Mouse (Mus musculus): ENCODE data around the gene Zfp536. TPM values are rescaled to one million over a fixed set of nuclear protein-coding genes. Genes with fewer than 3 reads are reported as not detected.

Gene Zfp536
- polyA plus RNA-seq, 1 experiment from 2014 or later, result not detected

- Histone ChIP-seq H3K36me3 (ENCODE audit: inconsistent target) (no peaks in the 10 kb centered on the region), H3K4me3 (ENCODE audit: inconsistent target) (no peak overlapping the region), H3K27ac (no peak overlapping the region), H3K79me2 (ENCODE audit: inconsistent target) (no peaks in the 10 kb centered on the region)
- 77% methylated on average over 4 of the region's 4 CpGs for WGBS (ENCODE audit: missing documents)
Observed at GRCm38 (mm10) chr7:37482564-37482963, 290.9 kb downstream of the Zfp536 start.

GRCm38 (mm10) chr7:37481165-37481564 lies 292.3 kb downstream of the Zfp536 start:
- 95% methylated on average over 6 of the region's 6 CpGs for WGBS (ENCODE audit: missing documents)
- H3K4me3 ChIP-seq (ENCODE audit: inconsistent target), result no peak overlapping the region
- H3K27ac ChIP-seq, result no peak overlapping the region
- H3K79me2 ChIP-seq (ENCODE audit: inconsistent target), result no peaks in the 10 kb centered on the region
- no peaks in the 10 kb centered on the region for H3K36me3 ChIP-seq (ENCODE audit: inconsistent target)

GRCm38 (mm10) chr7:37477309-37477708 lies 296.1 kb downstream of the Zfp536 start:
- WGBS (ENCODE audit: missing documents), result 95% methylated on average over 5 of the region's 5 CpGs
- Histone ChIP-seq H3K79me2 (ENCODE audit: inconsistent target) (no peaks in the 10 kb centered on the region), H3K36me3 (ENCODE audit: inconsistent target) (no peaks in the 10 kb centered on the region), H3K27ac (no peak overlapping the region), H3K4me3 (ENCODE audit: inconsistent target) (no peak overlapping the region)

GRCm38 (mm10) chr7:37475485-37475884 lies 298.0 kb downstream of the Zfp536 start:
- 77% methylated on average over 2 of the region's 2 CpGs for WGBS (ENCODE audit: missing documents)
- Histone ChIP-seq H3K79me2 (ENCODE audit: inconsistent target) (no peaks in the 10 kb centered on the region), H3K36me3 (ENCODE audit: inconsistent target) (no peaks in the 10 kb centered on the region), H3K27ac (no peak overlapping the region), H3K4me3 (ENCODE audit: inconsistent target) (no peak overlapping the region)

GRCm38 (mm10) chr7:37474284-37474683 lies 299.2 kb downstream of the Zfp536 start:
- Histone ChIP-seq H3K36me3 (ENCODE audit: inconsistent target) (no peaks in the 10 kb centered on the region), H3K27ac (no peak overlapping the region), H3K4me3 (ENCODE audit: inconsistent target) (no peak overlapping the region), H3K79me2 (ENCODE audit: inconsistent target) (no peaks in the 10 kb centered on the region)
- WGBS (ENCODE audit: missing documents), result 75% methylated on average over 8 of the region's 8 CpGs

GRCm38 (mm10) chr7:37473311-37474084 lies 299.9 kb downstream of the Zfp536 start:
- Histone ChIP-seq H3K36me3 (ENCODE audit: inconsistent target) (no peaks in the 10 kb centered on the region), H3K4me3 (ENCODE audit: inconsistent target) (no peak overlapping the region), H3K79me2 (ENCODE audit: inconsistent target) (no peaks in the 10 kb centered on the region), H3K27ac (no peak overlapping the region)
- WGBS (ENCODE audit: missing documents), result 74% methylated on average over 24 of the region's 24 CpGs

GRCm38 (mm10) chr7:37471726-37472125 lies 301.7 kb downstream of the Zfp536 start:
- Histone ChIP-seq H3K27ac (no peak overlapping the region), H3K79me2 (ENCODE audit: inconsistent target) (no peaks in the 10 kb centered on the region), H3K4me3 (ENCODE audit: inconsistent target) (no peak overlapping the region), H3K36me3 (ENCODE audit: inconsistent target) (no peaks in the 10 kb centered on the region)
- 50% methylated on average over 8 of the region's 8 CpGs for WGBS (ENCODE audit: missing documents)

GRCm38 (mm10) chr7:37466477-37467243 lies 306.8 kb downstream of the Zfp536 start:
- no peaks in the 10 kb centered on the region for H3K36me3 ChIP-seq (ENCODE audit: inconsistent target)
- H3K27ac ChIP-seq, result no peak overlapping the region
- no peak overlapping the region for H3K4me3 ChIP-seq (ENCODE audit: inconsistent target)
- H3K79me2 ChIP-seq (ENCODE audit: inconsistent target), result no peaks in the 10 kb centered on the region
- 81% methylated on average over 9 of the region's 9 CpGs for WGBS (ENCODE audit: missing documents)

GRCm38 (mm10) chr7:37464186-37464721 lies 309.2 kb downstream of the Zfp536 start:
- no peak overlapping the region for H3K27ac ChIP-seq
- H3K4me3 ChIP-seq (ENCODE audit: inconsistent target), result no peak overlapping the region
- H3K79me2 ChIP-seq (ENCODE audit: inconsistent target), result no peaks in the 10 kb centered on the region
- no peaks in the 10 kb centered on the region for H3K36me3 ChIP-seq (ENCODE audit: inconsistent target)
- 90% methylated on average over 7 of the region's 7 CpGs for WGBS (ENCODE audit: missing documents)

- no peaks in the 10 kb centered on the region for H3K79me2 ChIP-seq (ENCODE audit: inconsistent target)
- no peaks in the 10 kb centered on the region for H3K36me3 ChIP-seq (ENCODE audit: inconsistent target)
- no peak overlapping the region for H3K27ac ChIP-seq
- 92% methylated on average over 3 of the region's 3 CpGs for WGBS (ENCODE audit: missing documents)
- H3K4me3 ChIP-seq (ENCODE audit: inconsistent target), result no peak overlapping the region
Observed at GRCm38 (mm10) chr7:37447523-37447922, 325.9 kb downstream of the Zfp536 start.

GRCm38 (mm10) chr7:37439912-37440311 lies 333.5 kb downstream of the Zfp536 start:
- Histone ChIP-seq H3K4me3 (ENCODE audit: inconsistent target) (no peak overlapping the region), H3K27ac (no peak overlapping the region), H3K79me2 (ENCODE audit: inconsistent target) (no peaks in the 10 kb centered on the region), H3K36me3 (ENCODE audit: inconsistent target) (no peaks in the 10 kb centered on the region)
- 71% methylated on average over 13 of the region's 13 CpGs for WGBS (ENCODE audit: missing documents)

GRCm38 (mm10) chr7:37439117-37439844 lies 334.2 kb downstream of the Zfp536 start:
- H3K27ac ChIP-seq, result no peak overlapping the region
- H3K36me3 ChIP-seq (ENCODE audit: inconsistent target), result no peaks in the 10 kb centered on the region
- 80% methylated on average over 16 of the region's 16 CpGs for whole genome bisulfite sequencing (ENCODE audit: missing documents)
- no peak overlapping the region for H3K4me3 ChIP-seq (ENCODE audit: inconsistent target)
- no peaks in the 10 kb centered on the region for H3K79me2 ChIP-seq (ENCODE audit: inconsistent target)

- H3K36me3 ChIP-seq (ENCODE audit: inconsistent target), result no peaks in the 10 kb centered on the region
- H3K79me2 ChIP-seq (ENCODE audit: inconsistent target), result no peaks in the 10 kb centered on the region
- H3K4me3 ChIP-seq (ENCODE audit: inconsistent target), result no peak overlapping the region
- 8% methylated on average over 3 of the region's 3 CpGs for WGBS (ENCODE audit: missing documents)
- no peak overlapping the region for H3K27ac ChIP-seq
Observed at GRCm38 (mm10) chr7:37437887-37438286, 335.6 kb downstream of the Zfp536 start.

GRCm38 (mm10) chr7:37433156-37433555 lies 340.3 kb downstream of the Zfp536 start:
- H3K36me3 ChIP-seq (ENCODE audit: inconsistent target), result no peaks in the 10 kb centered on the region
- WGBS (ENCODE audit: missing documents), result 54% methylated on average over 7 of the region's 7 CpGs

More at GRCm38 (mm10) chr7:37433156-37433555, 340.3 kb downstream of the Zfp536 start:
- Histone ChIP-seq H3K4me3 (ENCODE audit: inconsistent target) (no peak overlapping the region), H3K79me2 (ENCODE audit: inconsistent target) (no peaks in the 10 kb centered on the region), H3K27ac (no peak overlapping the region)
